Mouse (Mus musculus) forebrain, embryonic 10.5 days (tissue): ENCODE results near the gene Smpd3. TPM values are rescaled to one million over a fixed set of nuclear protein-coding genes. Genes with fewer than 3 reads are reported as not detected.

Experiments used
- DNase-seq: peaks from one replicate; pipeline ENCODE4 v3.0.0-alpha.2; 2017; ENCODE audit warnings: low spot score; ENCODE audit errors: extremely low spot score
- H3K27ac ChIP-seq: fragments of 300-500 bp; sonication (generic); 2 replicates; pipeline ENCODE4 v1.5.1; 2016; ENCODE audit warnings: mild to moderate bottlenecking
- H3K27me3 ChIP-seq: fragments of 300-500 bp; sonication (generic); 2 replicates; pipeline ENCODE4 v1.6.1; 2016; ENCODE audit warnings: mild to moderate bottlenecking; ENCODE audit not compliant: poor library complexity, severe bottlenecking
- H3K36me3 ChIP-seq: fragments of 300-500 bp; sonication (generic); replicated peaks from 2 replicates; pipeline ENCODE4 v1.6.1; 2016; ENCODE audit warnings: mild to moderate bottlenecking, moderate library complexity
- H3K4me1 ChIP-seq: fragments of 300-500 bp; sonication (generic); 2 replicates; pipeline ENCODE4 v1.6.1; 2016
- H3K4me3 ChIP-seq: fragments of 300-500 bp; sonication (generic); 2 replicates; pipeline ENCODE4 v1.5.1; 2016; ENCODE audit warnings: mild to moderate bottlenecking, moderate library complexity
- H3K9me3 ChIP-seq: fragments of 300-500 bp; sonication (generic); 2 replicates; pipeline ENCODE4 v1.6.1; 2016; ENCODE audit warnings: mild to moderate bottlenecking, moderate library complexity
- whole genome bisulfite sequencing: fragments of 180-500 bp; shearing (Covaris S2); methylation state at CpG from one replicate; pipeline ENCODE4 v1.1.7; 2016; 5-methylcytosine and 5-hydroxymethylcytosine counted together
- polyA plus RNA-seq: library from polyadenylated mRNA; unstranded; fragments of >200 nt; fragmentation: Nextera tagmentation; extraction: Ambion mirVana; gene quantifications from 2 replicates; pipeline ENCODE4 v1.2.1, GENCODE M21; 2016

Smpd3 gene
- polyA plus RNA-seq, 1 experiment from 2014 or later = 6.2 TPM

DNA sequence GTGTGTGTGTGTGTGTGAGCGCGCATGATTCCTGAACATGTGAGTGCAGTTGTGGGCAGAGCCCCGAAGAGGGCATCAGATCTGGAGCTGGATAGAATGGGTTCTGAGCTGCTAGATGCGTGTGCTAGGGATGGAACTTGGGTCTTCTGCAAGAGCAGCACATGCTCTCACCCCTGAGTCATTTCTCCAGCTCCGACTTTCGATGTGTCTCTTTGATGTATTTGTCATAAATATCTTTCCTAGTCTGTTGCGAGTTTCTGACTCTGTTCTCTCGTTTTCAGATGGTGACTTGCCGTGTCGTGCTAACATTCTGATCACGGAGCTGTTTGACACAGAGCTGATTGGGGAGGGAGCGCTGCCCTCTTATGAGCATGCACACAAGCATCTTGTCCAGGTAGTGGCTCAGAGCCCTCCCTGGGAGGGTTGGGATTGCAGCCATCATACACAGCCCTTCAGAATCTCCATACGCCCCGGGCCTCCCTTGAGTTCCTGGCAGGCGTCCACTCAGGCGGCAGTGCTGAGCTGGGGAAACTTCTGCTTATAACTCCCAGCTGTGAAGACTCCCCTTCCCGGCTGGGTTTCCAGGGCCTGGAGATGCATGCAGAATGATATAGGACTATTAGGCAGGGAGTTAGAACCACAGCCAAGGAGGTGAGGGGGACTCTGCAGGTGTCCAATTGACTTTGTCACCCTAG is 103.1 kb downstream of the Smpd3 start:
- Histone ChIP-seq H3K4me1 (no peaks in the 10 kb centered on the region), H3K27ac (no peak overlapping the region), H3K27me3 (no peaks in the 10 kb centered on the region), H3K4me3 (no peak overlapping the region), H3K36me3 (peaks cover 94% of the 10 kb centered on the region), H3K9me3 (no peaks in the 10 kb centered on the region)
- WGBS = 94% methylated on average over 17 of the region's 17 CpGs
- no peak for DNase-seq

DNA sequence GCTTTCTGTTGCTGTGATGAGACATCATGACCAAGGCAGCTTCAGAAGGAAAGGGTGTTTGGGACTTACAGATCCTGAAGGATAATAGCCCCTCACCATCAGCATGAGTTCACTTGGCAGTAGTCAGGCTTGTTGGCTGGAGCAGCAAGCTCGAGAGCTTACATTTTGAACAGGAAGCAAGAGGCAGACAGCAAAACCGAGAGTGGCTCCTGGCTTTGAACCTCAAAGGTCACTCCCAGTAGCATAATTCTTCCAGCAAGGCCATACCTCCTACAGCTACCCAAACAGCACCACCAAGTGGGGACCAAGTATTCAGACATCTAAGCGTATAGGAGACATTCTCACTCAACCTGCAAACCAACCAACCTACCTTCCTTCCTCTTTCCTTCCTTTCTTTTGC is 105.0 kb downstream of the Smpd3 start:
- WGBS = 83% methylated on average over 3 of the region's 3 CpGs
- Histone ChIP-seq H3K4me3 (no peak overlapping the region), H3K36me3 (peaks cover 94% of the 10 kb centered on the region), H3K4me1 (no peaks in the 10 kb centered on the region), H3K9me3 (no peaks in the 10 kb centered on the region), H3K27me3 (no peaks in the 10 kb centered on the region), H3K27ac (no peak overlapping the region)
- DNase-seq = no peak

DNA sequence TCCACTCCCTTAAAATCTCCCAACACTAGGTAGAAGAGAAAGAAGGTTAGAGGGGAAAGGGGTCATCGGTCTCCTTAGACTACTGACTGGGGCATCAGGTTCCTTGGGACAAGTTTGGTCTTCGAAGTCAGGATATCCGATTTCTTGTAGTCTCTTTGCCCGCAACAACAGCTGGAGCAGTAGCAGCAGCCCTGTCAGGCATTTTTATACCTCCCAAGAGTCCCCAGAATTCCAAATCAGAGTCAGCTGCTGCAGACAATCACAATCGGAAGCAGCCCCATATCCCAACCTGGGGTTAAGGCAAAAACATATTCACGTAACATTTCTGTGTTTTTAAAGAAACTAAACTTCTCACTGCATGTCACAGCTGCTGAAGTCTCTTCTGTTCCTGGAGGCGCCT is 106.3 kb downstream of the Smpd3 start:
- 95% methylated on average over 7 of the region's 7 CpGs for WGBS
- Histone ChIP-seq H3K27me3 (no peaks in the 10 kb centered on the region), H3K36me3 (peaks cover 94% of the 10 kb centered on the region), H3K9me3 (no peaks in the 10 kb centered on the region), H3K4me1 (no peaks in the 10 kb centered on the region), H3K4me3 (no peak overlapping the region), H3K27ac (no peak overlapping the region)
- no peak for DNase-seq

- DNase-seq = peak; percentile 35
- H3K27ac ChIP-seq = no peak overlapping the region
- no peaks in the 10 kb centered on the region for H3K27me3 ChIP-seq
- H3K9me3 ChIP-seq = no peaks in the 10 kb centered on the region
- H3K36me3 ChIP-seq = peaks cover 92% of the 10 kb centered on the region
- no peaks in the 10 kb centered on the region for H3K4me1 ChIP-seq
- WGBS = 52% methylated on average over 9 of the region's 9 CpGs
- no peak overlapping the region for H3K4me3 ChIP-seq
These were observed 111.2 kb downstream of the Smpd3 start for GRCm38 (mm10) chr8:106226589-106226988.

DNA sequence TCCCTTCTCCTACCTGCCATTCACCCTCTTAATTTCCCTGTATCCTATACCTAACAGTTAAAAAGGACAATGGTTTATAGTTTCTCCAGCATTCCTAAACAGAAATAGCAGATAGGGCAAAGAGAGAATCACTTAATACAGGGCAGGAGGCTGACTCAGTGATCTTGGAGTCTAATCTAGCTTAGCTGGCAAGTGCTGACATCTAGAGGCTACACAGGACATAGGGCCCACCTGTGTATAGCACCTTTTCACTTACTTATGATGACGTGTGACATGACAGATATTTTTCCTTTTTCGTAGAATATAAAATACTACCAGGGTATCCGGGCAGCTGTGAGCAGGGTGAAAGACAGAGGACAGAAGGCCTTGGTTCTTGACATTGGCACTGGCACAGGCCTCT is 118.2 kb downstream of the Smpd3 start:
- Histone ChIP-seq H3K9me3 (no peaks in the 10 kb centered on the region), H3K27ac (no peak overlapping the region), H3K4me1 (no peaks in the 10 kb centered on the region), H3K27me3 (no peaks in the 10 kb centered on the region), H3K36me3 (peaks cover 98% of the 10 kb centered on the region), H3K4me3 (no peak overlapping the region)
- no peak for DNase-seq
- WGBS = 96% methylated on average over 3 of the region's 3 CpGs

DNA sequence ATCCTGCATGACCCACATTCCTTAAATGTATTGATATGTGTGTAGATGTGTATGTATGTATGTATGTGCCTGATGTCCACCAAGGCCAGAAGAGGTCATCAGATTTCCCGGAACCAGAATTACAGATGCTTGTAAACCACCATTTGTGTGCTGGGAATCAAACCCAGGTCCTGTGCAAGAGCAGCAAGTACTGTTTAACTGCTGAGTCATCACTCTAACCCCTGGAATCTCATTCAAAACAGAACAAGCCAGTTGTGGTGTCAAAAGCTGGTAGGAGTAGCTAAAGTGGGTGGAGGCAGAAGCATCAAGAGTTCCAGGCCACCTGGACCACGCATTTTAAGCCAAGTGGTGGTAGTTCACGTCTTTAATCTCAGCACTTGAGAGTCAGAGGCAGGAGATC is 123.8 kb downstream of the Smpd3 start:
- H3K4me1 ChIP-seq = peaks cover 21% of the 10 kb centered on the region
- no peak for DNase-seq
- H3K27me3 ChIP-seq = no peaks in the 10 kb centered on the region
- H3K4me3 ChIP-seq = no peak overlapping the region
- no peak overlapping the region for H3K27ac ChIP-seq
- 93% methylated on average over 3 of the region's 3 CpGs for WGBS
- peaks cover 69% of the 10 kb centered on the region for H3K36me3 ChIP-seq
- H3K9me3 ChIP-seq = no peaks in the 10 kb centered on the region

- H3K36me3 ChIP-seq = peaks cover 69% of the 10 kb centered on the region
- peak overlapping the region; percentile 79 for H3K4me3 ChIP-seq
- 7% methylated on average over 13 of the region's 13 CpGs for WGBS
- H3K27me3 ChIP-seq = no peaks in the 10 kb centered on the region
- DNase-seq = no peak
- H3K27ac ChIP-seq = peak overlapping the region; percentile 91
- no peaks in the 10 kb centered on the region for H3K9me3 ChIP-seq
- peaks cover 21% of the 10 kb centered on the region for H3K4me1 ChIP-seq
These were observed 126.4 kb downstream of the Smpd3 start for GRCm38 (mm10) chr8:106211421-106211820.

DNA sequence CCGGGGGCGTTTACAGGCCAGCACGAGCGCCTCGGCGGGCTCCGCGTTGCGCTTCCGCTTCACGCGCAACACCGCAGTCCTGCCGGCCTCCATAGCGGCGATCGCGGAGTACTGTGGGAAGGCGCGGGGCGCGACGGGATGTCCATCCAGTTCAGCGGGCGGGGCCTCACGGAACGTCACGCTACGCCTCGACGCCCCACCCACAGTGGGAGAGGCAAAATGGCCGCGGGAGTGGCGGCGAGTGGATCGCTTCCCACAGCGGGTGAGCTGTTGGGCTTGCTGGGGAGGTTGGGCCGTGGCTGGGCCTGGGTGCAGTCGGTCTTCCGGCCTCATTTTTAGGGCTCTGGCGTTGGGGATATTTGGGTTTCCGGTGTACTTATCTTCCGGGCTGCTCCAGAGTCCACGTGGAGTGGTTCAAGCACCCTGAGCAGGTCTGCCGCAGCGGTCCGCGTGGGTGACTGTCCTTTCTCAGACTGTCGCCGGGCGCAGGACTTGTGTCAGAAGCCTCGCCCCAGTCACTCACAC is 126.9 kb downstream of the Smpd3 start, which contains the start of the genes Slc7a6os and Prmt7:
Slc7a6os (minus strand) TSS at position 115 of the 525 bp plus-strand sequence.
Prmt7 (plus strand) TSS at position 116 of the 525 bp plus-strand sequence.
- Histone ChIP-seq H3K27ac (peak within 1 kb of the TSS; percentile 91), H3K27me3 (no peaks in the 10 kb centered on the region), H3K9me3 (no peaks in the 10 kb centered on the region), H3K4me3 (peak within 1 kb of the TSS; percentile 79), H3K36me3 (peaks cover 69% of the 10 kb centered on the region), H3K4me1 (peaks cover 21% of the 10 kb centered on the region)
- under 1% methylated on average over 52 of the region's 52 CpGs for WGBS
- peak; percentile 91 for DNase-seq

- Histone ChIP-seq H3K4me3 (peak overlapping the region; percentile 79), H3K27me3 (no peaks in the 10 kb centered on the region), H3K9me3 (no peaks in the 10 kb centered on the region), H3K27ac (peak overlapping the region; percentile 91), H3K4me1 (peaks cover 21% of the 10 kb centered on the region), H3K36me3 (peaks cover 69% of the 10 kb centered on the region)
- peak; percentile 17 for DNase-seq
- WGBS = under 1% methylated on average over 35 of the region's 35 CpGs
These were observed 127.6 kb downstream of the Smpd3 start for GRCm38 (mm10) chr8:106210035-106210731.

Other genes with a start within 250 kb of the Smpd3 start
- 2.0 and 2.6 TPM in 2 replicates for gene Esrp2, start 201.0 kb downstream of the Smpd3 start, polyA plus RNA-seq
- gene Pla2g15, start 187.6 kb downstream of the Smpd3 start, polyA plus RNA-seq = 12.6 and 14.0 TPM in 2 replicates
- 86.5 and 87.9 TPM in 2 replicates for gene Slc7a6, start 169.1 kb downstream of the Smpd3 start, polyA plus RNA-seq
- gene Slc7a6os, start 127.1 kb downstream of the Smpd3 start, polyA plus RNA-seq = 36.5 and 37.2 TPM in 2 replicates
- 88.6 and 89.1 TPM in 2 replicates for gene Prmt7, start 127.1 kb downstream of the Smpd3 start, polyA plus RNA-seq
- gene Zfp90, start 77.3 kb upstream of the Smpd3 start, polyA plus RNA-seq = 22.3 and 24.5 TPM in 2 replicates
- not detected in 2 replicates for gene 6030452D12Rik, start 162.5 kb upstream of the Smpd3 start, polyA plus RNA-seq
- gene Cdh3, start 172.9 kb upstream of the Smpd3 start, polyA plus RNA-seq = 10.4 and 11.2 TPM in 2 replicates
- gene Gm10073, start 235.5 kb upstream of the Smpd3 start, polyA plus RNA-seq = 7.6 and 8.4 TPM in 2 replicates